Mouse (Mus musculus): Measurements from ENCODE around the gene Prrc2c. TPM values are rescaled to one million over a fixed set of nuclear protein-coding genes. Genes with fewer than 3 reads are reported as not detected.

Gene Prrc2c
- total RNA-seq, 2 experiments from 2014 or later: 84.4 to 175 TPM

Other genes with a start within 250 kb of the Prrc2c start
- 1.9 and 3.2 TPM in 2 replicates for gene Mettl13, start 192.0 kb downstream of the Prrc2c start, total RNA-seq (2015)
- gene Mettl13, start 192.0 kb downstream of the Prrc2c start, total RNA-seq (2017): 4.7 and 5.8 TPM in 2 replicates
- 78.4 and 90.1 TPM in 2 replicates for gene Vamp4, start 170.0 kb downstream of the Prrc2c start, total RNA-seq (2015)
- 43.3 and 43.5 TPM in 2 replicates for gene Vamp4, start 170.0 kb downstream of the Prrc2c start, total RNA-seq (2017)
- gene Myoc, start 101.4 kb downstream of the Prrc2c start, total RNA-seq (2015): not detected in 2 replicates
- not detected in 2 replicates for gene Myoc, start 101.4 kb downstream of the Prrc2c start, total RNA-seq (2017)
- not detected in 2 replicates for gene Myocos, start 82.3 kb downstream of the Prrc2c start, total RNA-seq (2015)
- gene Myocos, start 82.3 kb downstream of the Prrc2c start, total RNA-seq (2017): not detected in 2 replicates
- gene Fmo4, start 73.4 kb upstream of the Prrc2c start, total RNA-seq (2015): not detected in 2 replicates
- not detected in 2 replicates for gene Fmo4, start 73.4 kb upstream of the Prrc2c start, total RNA-seq (2017)
- gene Fmo1, start 126.1 kb upstream of the Prrc2c start, total RNA-seq (2015): not detected in 2 replicates
- gene Fmo1, start 126.1 kb upstream of the Prrc2c start, total RNA-seq (2017): 0.41 TPM in 1 of 2 replicates, not detected in the other
- gene Fmo2, start 158.2 kb upstream of the Prrc2c start, total RNA-seq (2015): 0.16 TPM in 1 of 2 replicates, not detected in the other
- gene Fmo2, start 158.2 kb upstream of the Prrc2c start, total RNA-seq (2017): not detected in 2 replicates
- not detected in 2 replicates for gene Fmo6, start 197.0 kb upstream of the Prrc2c start, total RNA-seq (2015)
- gene Fmo6, start 197.0 kb upstream of the Prrc2c start, total RNA-seq (2017): not detected in 2 replicates
- not detected in 2 replicates for gene Fmo3, start 244.0 kb upstream of the Prrc2c start, total RNA-seq (2015)
- gene Fmo3, start 244.0 kb upstream of the Prrc2c start, total RNA-seq (2017): not detected in 2 replicates

Data from megakaryocyte, adult 5-6 weeks (primary cell).